Mouse (Mus musculus): ENCODE measurements around the gene Plod1.

DNA sequence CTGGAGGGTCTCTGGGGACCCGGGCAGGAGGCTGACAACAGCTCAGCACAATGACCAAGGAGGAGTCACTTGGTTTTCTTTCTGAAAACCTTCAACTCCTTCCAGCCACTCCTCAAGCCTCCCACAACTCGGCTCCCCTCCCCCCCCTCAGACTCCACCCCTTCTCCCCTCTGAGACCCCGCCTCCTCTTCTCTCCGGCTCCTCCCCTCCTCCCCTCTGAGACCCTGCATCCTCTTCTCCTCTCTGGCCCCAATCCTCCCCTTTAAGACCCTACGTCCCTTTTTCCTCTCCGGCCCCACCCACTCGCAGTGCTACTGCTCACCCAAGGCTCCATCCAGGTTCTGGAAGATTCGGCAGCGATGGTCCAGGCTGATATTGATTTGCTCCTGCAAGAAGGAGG, 8.4 kb downstream of the Plod1 start:
- no peak for TF ChIP-seq POLR2A (IDR thresholded peaks at IDR 0.05; ENCODE audit: control insufficient read depth, extremely low read depth, insufficient read depth, low read length, poor library complexity)
- TF ChIP-seq CTCF (IDR thresholded peaks at IDR 0.05; ENCODE audit: borderline replicate concordance, control insufficient read depth, extremely low read depth, insufficient read depth, low read length, poor library complexity), result no peak
